Mouse (Mus musculus) liver, embryonic 14.5 days (tissue): ENCODE measurements around the gene Tshb. TPM values are rescaled to one million over a fixed set of nuclear protein-coding genes. Genes with fewer than 3 reads are reported as not detected.

Experiments used
- ATAC-seq: fragments of 200-750 bp; cut with Nextera tagmentation; 2 replicates; pipeline ENCODE4 v1.8.0; 2017; ENCODE audit warnings: moderate number of reproducible peaks, mild to moderate bottlenecking, moderate library complexity; ENCODE audit not compliant: insufficient read depth
- DNase-seq, 3 experiments: peaks; one replicate each; pipeline ENCODE4 v3.0.0-alpha.2; 2012 to 2013; ENCODE audit warnings: low read depth in 3 of 3, low spot score in 3 of 3
- H3K27ac ChIP-seq: fragments of 300-500 bp; sonication (generic); 2 replicates; pipeline ENCODE4 v1.5.1; 2014; ENCODE audit warnings: moderate library complexity, mild to moderate bottlenecking, control low read depth, inconsistent platforms
- H3K27me3 ChIP-seq: fragments of 300-500 bp; sonication (generic); 2 replicates; pipeline ENCODE4 v1.6.1; 2014; ENCODE audit warnings: mild to moderate bottlenecking, low read length, moderate library complexity; ENCODE audit not compliant: control insufficient read depth, insufficient read depth
- H3K36me3 ChIP-seq: fragments of 300-500 bp; sonication (generic); replicated peaks from 2 replicates; pipeline ENCODE4 v1.6.1; 2014; ENCODE audit warnings: low read depth; ENCODE audit not compliant: control insufficient read depth, insufficient read depth
- H3K4me1 ChIP-seq, 2 experiments: fragments of 200-500 bp in 1 of 2; fragments of 300-500 bp in 1 of 2; sonication (generic) in 1 of 2; replicated peaks; 2 replicates each; pipeline ENCODE4 v1.6.1; 2012 to 2014; ENCODE audit warnings: antibody characterized with exemption in 1 of 2, inconsistent platforms in 1 of 2, low read length in 1 of 2; ENCODE audit not compliant: control insufficient read depth in 2 of 2, insufficient read depth in 2 of 2
- H3K4me2 ChIP-seq: fragments of 300-500 bp; sonication (generic); 2 replicates; pipeline ENCODE4 v1.6.1; 2014; ENCODE audit warnings: low read depth, mild to moderate bottlenecking, control low read depth, moderate library complexity
- H3K4me3 ChIP-seq, 2 experiments: fragments of 200-500 bp in 1 of 2; fragments of 300-500 bp in 1 of 2; sonication (generic) in 1 of 2; 2 replicates each; pipeline ENCODE4 v1.5.1; 2012 to 2014; ENCODE audit warnings: low read depth in 2 of 2, low read length in 2 of 2, mild to moderate bottlenecking in 2 of 2, control low read depth in 1 of 2, inconsistent platforms in 1 of 2, moderate library complexity in 1 of 2; ENCODE audit not compliant: insufficient read depth in 1 of 2
- H3K9ac ChIP-seq: fragments of 300-500 bp; sonication (generic); replicated peaks from 2 replicates; pipeline ENCODE4 v1.6.1; 2014; ENCODE audit warnings: mild to moderate bottlenecking, control low read depth, moderate library complexity
- H3K9me3 ChIP-seq: fragments of 300-500 bp; sonication (generic); 2 replicates; pipeline ENCODE4 v1.6.1; 2016; ENCODE audit warnings: low read length, mixed read lengths; ENCODE audit not compliant: control insufficient read depth
- CTCF ChIP-seq: IDR thresholded peaks from 2 replicates; pipeline ENCODE4 v1.5.1; 2016; ENCODE audit warnings: antibody characterized with exemption, low read depth, control low read depth
- EP300 ChIP-seq: IDR thresholded peaks from 2 replicates; pipeline ENCODE4 v1.6.1; 2016; ENCODE audit warnings: antibody characterized with exemption, low read depth
- WGBS: fragments of 180-500 bp; shearing (Covaris S2); extraction: QIAGEN DNeasy Blood & Tissue Kit; methylation state at CpG from one replicate; pipeline ENCODE4 v1.1.7; 2014; ENCODE audit not compliant: insufficient replicate concordance; 5-methylcytosine and 5-hydroxymethylcytosine counted together
- polyA plus RNA-seq, 2 experiments: library from polyadenylated mRNA; depleted of rRNA in 1 of 2; stranded (reverse) in 1 of 2; unstranded in 1 of 2; fragments of >200 nt; fragmentation: Nextera tagmentation in 1 of 2; extraction: Ambion mirVana in 1 of 2; gene quantifications; 2 replicates each; pipeline versions ENCODE4 v1.2.1 to v1.2.3; 2012 to 2014

Gene Tshb
- polyA plus RNA-seq (2012; rRNA removed) (not detected in 2 replicates), polyA plus RNA-seq (2014; fragmentation: Nextera tagmentation; extraction: Ambion mirVana) (not detected in 2 replicates)

- H3K36me3 ChIP-seq: no peaks in the 10 kb centered on the region
- ATAC-seq: no peak
- H3K9ac ChIP-seq: no peak within 1 kb of the TSS
- no peaks in the 10 kb centered on the region for H3K4me1 ChIP-seq
- no peaks in the 10 kb centered on the region for H3K9me3 ChIP-seq
- DNase-seq: no peak
- no peaks in the 10 kb centered on the region for H3K27me3 ChIP-seq
- H3K4me3 ChIP-seq: no peak within 1 kb of the TSS
- H3K4me2 ChIP-seq: no peak within 1 kb of the TSS
- no peak within 1 kb of the TSS for H3K27ac ChIP-seq
- TF ChIP-seq CTCF (no peak), EP300 (no peak)
- WGBS: 52% methylated on average over 2 of the region's 2 CpGs
Observed at GRCm38 (mm10) chr3:102782618-102783017, at the start of gene Tshb. Tshb (minus strand) TSS chr3:102782718.

DNA sequence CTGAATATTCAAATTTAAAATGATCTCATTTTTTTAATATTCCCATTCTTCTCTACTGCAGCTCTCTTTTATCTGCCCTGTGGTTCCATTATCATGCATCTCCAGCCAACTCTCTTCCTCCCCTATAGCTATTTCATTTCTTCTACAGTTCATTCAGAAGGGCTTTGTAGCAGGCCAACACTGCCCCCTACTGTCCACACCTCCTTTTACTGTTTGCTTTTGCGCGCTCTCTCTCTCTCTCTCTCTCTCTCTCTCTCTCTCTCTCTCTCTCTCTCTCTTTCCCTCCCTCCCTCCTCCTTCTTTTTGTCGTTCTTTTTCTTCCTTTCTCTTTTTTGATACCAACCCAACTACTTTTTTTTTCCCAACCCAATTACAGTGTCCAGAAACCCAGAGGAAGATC lies 21.4 kb upstream of the Tshb start:
- H3K36me3 ChIP-seq: no peaks in the 10 kb centered on the region
- WGBS: 0% methylated on average over 3 of the region's 3 CpGs
- peak; percentile 71 for TF ChIP-seq CTCF
- TF ChIP-seq EP300: no peak

DNA sequence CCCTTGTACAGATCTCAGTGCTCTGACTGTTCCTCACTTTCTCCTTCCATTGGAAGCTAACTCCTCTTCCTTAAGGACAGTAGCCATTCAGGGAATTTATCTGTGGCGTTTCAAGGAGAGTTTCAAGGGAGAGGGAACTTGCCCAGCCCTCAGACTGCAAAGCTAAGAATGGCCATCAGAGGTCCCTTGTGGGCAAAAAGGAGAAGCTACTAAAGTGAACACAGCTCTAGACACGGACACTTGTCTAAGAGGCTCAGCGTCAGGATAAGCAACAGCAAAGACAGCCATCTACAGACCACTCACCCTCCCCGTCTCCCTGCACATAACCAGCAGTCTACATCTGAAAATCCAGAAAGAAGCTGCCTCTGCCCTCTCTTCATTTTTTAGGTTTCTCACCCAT lies 4.9 kb upstream of the Tshb start:
- Histone ChIP-seq H3K36me3 (no peaks in the 10 kb centered on the region), H3K4me2 (no peak overlapping the region), H3K4me3 (no peak overlapping the region), H3K9me3 (no peaks in the 10 kb centered on the region), H3K9ac (no peak overlapping the region), H3K27me3 (no peaks in the 10 kb centered on the region), H3K4me1 (no peaks in the 10 kb centered on the region), H3K27ac (no peak overlapping the region)
- no peak for ATAC-seq
- 3% methylated on average over 4 of the region's 4 CpGs for WGBS
- TF ChIP-seq EP300 (no peak), CTCF (peak; percentile 8; the same call in 1 of the 2 replicates)
- no peak for DNase-seq

More for the DNA sequence above, 21.4 kb upstream of the Tshb start:
- Histone ChIP-seq H3K27me3 (no peaks in the 10 kb centered on the region), H3K4me1 (no peaks in the 10 kb centered on the region), H3K9me3 (no peaks in the 10 kb centered on the region), H3K4me2 (no peak overlapping the region), H3K4me3 (no peak overlapping the region), H3K27ac (no peak overlapping the region), H3K9ac (no peak overlapping the region)
- DNase-seq: peak; percentile 20 to 25 (median 23)
- ATAC-seq: no peak

DNA sequence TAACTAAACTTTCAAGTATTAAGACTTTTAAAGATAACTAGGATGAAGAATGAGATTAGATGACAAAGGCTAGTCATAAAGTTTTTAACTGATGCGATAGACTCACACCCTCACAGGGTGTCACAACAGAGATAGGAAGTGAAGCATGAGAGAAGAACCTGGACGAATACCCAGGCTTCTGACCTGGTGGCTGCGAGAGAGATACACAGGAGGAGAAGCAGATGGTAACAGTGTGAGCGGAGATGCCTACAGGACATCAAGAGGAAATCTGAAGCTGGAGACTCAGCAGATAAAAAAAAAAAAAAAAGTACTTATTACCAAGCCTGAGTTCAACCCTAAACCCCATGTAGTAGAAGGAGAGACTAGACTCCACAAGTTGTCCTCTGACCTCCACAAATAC lies 9.5 kb downstream of the Tshb start:
- Histone ChIP-seq H3K4me3 (no peak overlapping the region), H3K36me3 (no peaks in the 10 kb centered on the region), H3K27ac (no peak overlapping the region), H3K27me3 (no peaks in the 10 kb centered on the region), H3K9me3 (no peaks in the 10 kb centered on the region), H3K9ac (no peak overlapping the region), H3K4me1 (no peaks in the 10 kb centered on the region), H3K4me2 (no peak overlapping the region)
- 58% methylated on average over 4 of the region's 4 CpGs for WGBS
- no peak for ATAC-seq
- TF ChIP-seq CTCF (no peak), EP300 (no peak)
- DNase-seq: no peak

DNA sequence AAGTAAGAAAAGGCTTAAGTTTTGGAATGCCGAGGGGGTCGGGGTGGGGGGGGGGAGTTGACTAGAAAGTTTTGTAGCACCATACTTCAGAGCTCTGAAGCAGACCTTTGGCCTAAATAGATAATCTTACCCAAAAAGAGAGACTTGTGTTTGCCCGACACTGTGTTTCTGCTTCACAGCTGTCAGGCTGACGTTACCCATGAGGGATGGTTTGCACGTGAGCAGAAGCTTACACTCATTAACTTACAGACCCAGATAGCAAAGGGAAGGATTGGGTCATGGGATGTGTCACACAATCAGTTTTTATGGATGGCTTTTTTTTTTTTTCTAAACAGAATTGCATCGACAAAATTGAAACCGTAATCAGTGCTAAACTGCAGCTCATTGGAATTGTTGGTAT lies 17.7 kb downstream of the Tshb start:
- TF ChIP-seq EP300: no peak
- TF ChIP-seq CTCF: no peak
- WGBS: 64% methylated on average over 7 of the region's 7 CpGs
- Histone ChIP-seq H3K4me1 (no peaks in the 10 kb centered on the region), H3K27me3 (no peaks in the 10 kb centered on the region), H3K9ac (no peak overlapping the region), H3K4me2 (no peak overlapping the region), H3K4me3 (no peak overlapping the region), H3K27ac (no peak overlapping the region), H3K9me3 (no peaks in the 10 kb centered on the region), H3K36me3 (no peaks in the 10 kb centered on the region)
- ATAC-seq (no peak), DNase-seq (no peak)
